In the genomic region with DNA sequence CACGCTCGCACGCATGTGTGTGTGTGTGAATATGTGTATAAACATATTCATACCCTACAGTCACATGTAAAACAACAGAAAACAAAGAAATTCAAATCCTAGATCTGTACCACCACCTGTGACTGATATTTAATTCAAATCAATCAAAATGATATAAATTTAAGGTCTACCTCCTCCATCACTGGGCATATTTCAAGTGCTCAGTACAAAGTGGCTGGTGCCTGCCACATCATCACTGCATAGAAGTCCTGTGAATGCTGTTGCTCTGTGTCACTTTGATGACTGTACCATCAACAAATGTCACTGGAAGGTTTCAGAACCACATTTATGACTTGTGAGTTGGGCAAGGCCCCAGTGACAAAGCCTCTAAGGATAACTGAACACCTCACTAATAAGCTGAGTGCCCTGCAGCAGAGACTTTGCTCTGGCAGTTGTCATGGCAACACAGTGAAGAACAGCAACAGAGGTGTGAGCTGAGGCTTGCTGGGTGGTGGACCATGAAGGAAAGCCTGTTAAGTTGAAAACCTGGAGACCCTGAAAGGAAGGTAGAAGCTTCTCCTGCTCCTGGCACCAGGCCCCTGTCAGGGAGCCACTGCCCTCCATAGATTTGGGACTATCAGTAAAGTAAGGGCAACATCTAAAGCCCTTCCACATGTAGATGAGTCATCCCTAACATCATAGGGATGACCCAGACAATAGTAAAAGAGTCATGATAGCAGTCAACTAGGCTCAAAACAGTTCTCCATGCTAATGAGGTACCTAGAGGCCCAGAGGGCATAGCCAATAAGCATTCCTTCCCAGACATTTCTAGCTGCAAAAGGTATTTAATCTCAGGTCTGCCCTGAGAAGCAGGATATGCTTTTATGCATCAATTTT, we compare ENCODE assay signal across 13 mouse cellular contexts.
DNase-seq lines count a peak whose midpoint lies in the region; ATAC-seq and TF ChIP-seq lines count a peak whose summit lies in the region.
"Had no signal": no experiment of that assay in that cellular context is flagged by ENCODE, and none has a peak within 500 bp of the region (broad histone marks: within the 10 kb centered on the region; RNA-seq: fewer than 3 reads in every experiment).

No protein-coding gene starts in this region.

- 98% methylated on average over 3 of the region's 3 CpGs for WGBS in limb, embryonic 11.5 days
- WGBS in limb, embryonic 10.5 days: 100% methylated on average over 3 of the region's 3 CpGs
- 93% methylated on average over 3 of the region's 3 CpGs for WGBS in forebrain, embryonic 12.5 days
- 98% methylated on average over 3 of the region's 3 CpGs for WGBS in kidney, postnatal 0 days

- no peak overlapping the region for H3K4me2 ChIP-seq in limb, embryonic 11.5 days (ENCODE audit: low read depth, severe bottlenecking)
- no peak overlapping the region for H3K4me2 ChIP-seq in forebrain, embryonic 12.5 days
- no peak overlapping the region for H3K4me2 ChIP-seq in kidney, postnatal 0 days (ENCODE audit: low read length)
- H3K4me2 ChIP-seq: embryonic facial prominence, embryonic 13.5 days had no signal

- H3K27me3 ChIP-seq in limb, embryonic 11.5 days (ENCODE audit: control insufficient read depth, insufficient read depth, low read length): no peaks in the 10 kb centered on the region
- no peaks in the 10 kb centered on the region for H3K27me3 ChIP-seq in limb, embryonic 10.5 days (ENCODE audit: low read depth, poor library complexity, severe bottlenecking)
- no peaks in the 10 kb centered on the region for H3K27me3 ChIP-seq in forebrain, embryonic 12.5 days
- no peaks in the 10 kb centered on the region for H3K27me3 ChIP-seq in kidney, postnatal 0 days (ENCODE audit: insufficient read depth, low read length)
- H3K27me3 ChIP-seq: embryonic facial prominence, embryonic 13.5 days had no signal

- H3K9ac ChIP-seq in limb, embryonic 11.5 days (ENCODE audit: low read length): no peak overlapping the region
- no peak overlapping the region for H3K9ac ChIP-seq in forebrain, embryonic 12.5 days
- H3K9ac ChIP-seq in kidney, postnatal 0 days (ENCODE audit: low read depth, low read length): no peak overlapping the region
- H3K9ac ChIP-seq: embryonic facial prominence, embryonic 13.5 days; liver, embryonic 14.5 days had no signal

- H3K36me3 ChIP-seq in limb, embryonic 11.5 days (ENCODE audit: control insufficient read depth, insufficient read depth, low read length): no peaks in the 10 kb centered on the region
- no peaks in the 10 kb centered on the region for H3K36me3 ChIP-seq in limb, embryonic 10.5 days
- H3K36me3 ChIP-seq in forebrain, embryonic 12.5 days (replicated peaks): no peaks in the 10 kb centered on the region
- H3K36me3 ChIP-seq in kidney, postnatal 0 days (ENCODE audit: insufficient read depth, low read length): no peaks in the 10 kb centered on the region
- H3K36me3 ChIP-seq: embryonic facial prominence, embryonic 13.5 days had no signal

- 0 out of 2 replicates have a peak, but pooled peaks have one; percentile 57 for ATAC-seq in limb, embryonic 11.5 days (ENCODE audit: insufficient number of reproducible peaks, low FRiP score, low TSS enrichment, low read depth)
- ATAC-seq in forebrain, embryonic 12.5 days (ENCODE audit: low FRiP score): peak; percentile 81; the same call in 1 of the 2 replicates
- ATAC-seq in kidney, postnatal 0 days (replicated peaks; ENCODE audit: low FRiP score, low read depth): peak; percentile 57; the same call in 1 of the 2 replicates

- no peak for TF ChIP-seq CTCF in kidney, postnatal 0 days (IDR thresholded peaks at IDR 0.05; ENCODE audit: low read depth)

- H3K9me3 ChIP-seq in limb, embryonic 11.5 days (ENCODE audit: control insufficient read depth, low read length): no peaks in the 10 kb centered on the region
- H3K9me3 ChIP-seq in limb, embryonic 10.5 days (replicated peaks): no peaks in the 10 kb centered on the region
- no peaks in the 10 kb centered on the region for H3K9me3 ChIP-seq in forebrain, embryonic 12.5 days
- H3K9me3 ChIP-seq in kidney, postnatal 0 days (replicated peaks; ENCODE audit: low read length): no peaks in the 10 kb centered on the region
- H3K9me3 ChIP-seq: embryonic facial prominence, embryonic 13.5 days had no signal

- no peak for DNase-seq in limb, embryonic 11.5 days (ENCODE audit: low spot score)
- DNase-seq in limb, embryonic 10.5 days (ENCODE audit: low spot score): no peak
- DNase-seq in kidney, postnatal 0 days (ENCODE audit: low spot score): peak; percentile 27
- DNase-seq in right cerebral cortex, postnatal 10 days (ENCODE audit: low spot score in 2 of 2): peak; percentile 40 to 68
- no peak for DNase-seq in spleen, postnatal 14 days (ENCODE audit: low spot score in 2 of 2)
- no peak for DNase-seq in cerebellum, postnatal 4 days (ENCODE audit: low spot score in 2 of 2)
- DNase-seq: gastrocnemius, postnatal 14 days; heart, postnatal 14 days; layer of hippocampus, postnatal 36 days; thymus, postnatal 4 days had no signal

- peaks cover 2% of the 10 kb centered on the region; the same call in 1 of the 2 replicates for H3K4me1 ChIP-seq in limb, embryonic 11.5 days (ENCODE audit: control insufficient read depth, insufficient read depth, low read length)
- H3K4me1 ChIP-seq in limb, embryonic 10.5 days: peaks cover 9% of the 10 kb centered on the region; the same call in 1 of the 2 replicates
- H3K4me1 ChIP-seq in forebrain, embryonic 12.5 days: peaks cover 4% of the 10 kb centered on the region; the same call in 1 of the 2 replicates
- no peaks in the 10 kb centered on the region for H3K4me1 ChIP-seq in kidney, postnatal 0 days (replicated peaks; ENCODE audit: insufficient read depth, low read length)
- H3K4me1 ChIP-seq: embryonic facial prominence, embryonic 13.5 days had no signal

- no peak overlapping the region for H3K27ac ChIP-seq in limb, embryonic 11.5 days (replicated peaks; ENCODE audit: low read depth, low read length)
- H3K27ac ChIP-seq in limb, embryonic 10.5 days: no peak overlapping the region
- H3K27ac ChIP-seq in forebrain, embryonic 12.5 days: no peak overlapping the region
- no peak overlapping the region for H3K27ac ChIP-seq in kidney, postnatal 0 days
- H3K27ac ChIP-seq: embryonic facial prominence, embryonic 13.5 days; liver, embryonic 14.5 days had no signal

- H3K4me3 ChIP-seq in limb, embryonic 11.5 days (ENCODE audit: low read depth, low read length): no peak overlapping the region
- H3K4me3 ChIP-seq in limb, embryonic 10.5 days: no peak overlapping the region
- no peak overlapping the region for H3K4me3 ChIP-seq in forebrain, embryonic 12.5 days (replicated peaks)
- no peak overlapping the region for H3K4me3 ChIP-seq in kidney, postnatal 0 days (replicated peaks; ENCODE audit: low read depth, low read length)
- H3K4me3 ChIP-seq: embryonic facial prominence, embryonic 13.5 days had no signal

Comparison
In these comparisons a context has a peak if more than half of its experiments do, and no peak if none do; other contexts are left out.
1. DNase-seq: peak in kidney, postnatal 0 days (single experiment) and right cerebral cortex, postnatal 10 days (2 of 2); none in limb, embryonic 11.5 days (single experiment), limb, embryonic 10.5 days (single experiment), spleen, postnatal 14 days (0 of 2) and cerebellum, postnatal 4 days (0 of 2).
2. Peak in every context shown above with its lines, with median percentiles within 50 percentile points of each other: ATAC-seq.